Mouse (Mus musculus) NIH3T3 (cell line): ENCODE results near the gene Cdk2ap2.
A peak's percentile ranks its signal among the peaks of the same experiment; 100 is the strongest.
"Not testable (repeated sequence)": the region's sequence is repeated elsewhere in the genome, so short reads cannot be mapped to it uniquely, and the experiment has no call there.

ENCODE experiments used
- DNase-seq: peaks from one replicate; pipeline ENCODE4 v3.0.0-alpha.2; 2012; ENCODE audit warnings: low read depth

Cdk2ap2 gene

GRCm38 (mm10) chr19:4117006-4117405 lies 20.0 kb downstream of the Cdk2ap2 start:
- DNase-seq: no peak

DNA sequence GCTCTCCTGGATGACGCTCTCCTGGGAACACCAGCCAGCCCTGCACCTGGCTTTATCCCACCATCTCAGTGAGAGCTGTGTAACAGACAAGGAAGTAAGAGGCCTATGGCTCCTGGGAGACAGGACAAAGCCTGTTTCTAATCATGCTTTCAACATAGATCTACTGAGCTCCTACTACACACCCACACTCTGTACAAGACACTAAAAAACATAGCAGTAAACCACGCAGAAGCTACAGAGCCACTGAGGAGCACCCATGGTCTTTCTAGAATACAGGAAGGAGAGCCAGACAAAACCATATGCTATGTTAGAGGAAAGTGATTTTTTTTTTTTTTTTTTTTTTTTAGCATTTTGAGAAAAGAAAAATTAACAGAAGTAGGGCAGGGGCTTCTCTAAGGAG lies 21.4 kb downstream of the Cdk2ap2 start:
- no peak for DNase-seq

DNA sequence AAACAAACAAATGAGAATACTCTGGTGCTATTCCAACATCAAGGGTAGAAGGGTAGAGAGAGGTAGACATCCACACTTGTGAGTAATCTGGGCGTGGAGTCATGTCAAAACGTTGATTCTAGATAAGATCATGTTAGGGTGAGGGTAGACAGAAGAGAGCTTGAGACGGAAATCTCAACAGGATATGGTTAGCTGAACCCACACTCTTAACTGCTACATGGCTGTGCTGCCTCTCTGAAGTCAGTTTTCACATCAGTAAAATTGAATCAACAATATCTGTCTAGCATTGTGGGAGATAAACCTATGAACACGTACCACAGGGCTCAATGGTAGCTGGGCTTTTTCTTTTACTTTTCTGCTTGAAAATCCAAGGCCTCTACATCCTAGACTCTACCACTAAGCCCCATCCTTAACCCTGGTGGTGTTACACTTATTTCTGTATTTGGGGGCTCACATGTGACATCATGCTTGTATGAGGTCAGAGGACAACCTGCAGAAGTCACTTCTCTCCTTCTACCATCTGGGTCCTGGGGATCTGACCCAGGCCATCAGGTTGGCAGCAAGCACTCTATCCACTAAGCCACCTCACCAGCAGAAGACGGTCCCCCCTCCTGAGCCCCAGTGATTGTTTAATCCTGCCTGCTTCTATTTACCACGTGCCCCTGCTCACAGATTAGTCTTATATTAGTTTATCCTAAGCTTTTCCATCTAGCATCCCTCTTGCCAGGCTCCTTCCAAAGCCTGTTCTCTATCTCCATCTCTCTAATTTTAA lies 22.9 kb downstream of the Cdk2ap2 start:
- no peak for DNase-seq

DNA sequence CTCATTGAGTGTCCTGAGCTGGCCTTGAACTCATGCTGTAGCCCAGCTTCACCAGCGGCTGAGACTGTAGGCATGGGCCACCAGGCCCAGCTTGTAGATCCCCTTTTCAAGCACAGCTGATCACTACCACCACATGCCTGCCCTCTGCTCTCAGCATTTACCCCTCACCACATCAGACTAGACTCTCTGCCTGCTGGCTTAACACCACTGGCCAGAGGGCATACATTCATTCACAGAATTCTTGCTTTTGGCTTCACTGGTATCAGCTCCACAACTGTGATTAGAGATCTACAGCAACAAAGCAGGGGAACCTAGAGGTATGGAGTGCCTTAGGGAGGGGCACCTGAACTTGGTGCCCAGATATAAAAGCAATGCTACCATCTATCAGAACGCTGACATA lies 23.5 kb downstream of the Cdk2ap2 start:
- no peak for DNase-seq

DNA sequence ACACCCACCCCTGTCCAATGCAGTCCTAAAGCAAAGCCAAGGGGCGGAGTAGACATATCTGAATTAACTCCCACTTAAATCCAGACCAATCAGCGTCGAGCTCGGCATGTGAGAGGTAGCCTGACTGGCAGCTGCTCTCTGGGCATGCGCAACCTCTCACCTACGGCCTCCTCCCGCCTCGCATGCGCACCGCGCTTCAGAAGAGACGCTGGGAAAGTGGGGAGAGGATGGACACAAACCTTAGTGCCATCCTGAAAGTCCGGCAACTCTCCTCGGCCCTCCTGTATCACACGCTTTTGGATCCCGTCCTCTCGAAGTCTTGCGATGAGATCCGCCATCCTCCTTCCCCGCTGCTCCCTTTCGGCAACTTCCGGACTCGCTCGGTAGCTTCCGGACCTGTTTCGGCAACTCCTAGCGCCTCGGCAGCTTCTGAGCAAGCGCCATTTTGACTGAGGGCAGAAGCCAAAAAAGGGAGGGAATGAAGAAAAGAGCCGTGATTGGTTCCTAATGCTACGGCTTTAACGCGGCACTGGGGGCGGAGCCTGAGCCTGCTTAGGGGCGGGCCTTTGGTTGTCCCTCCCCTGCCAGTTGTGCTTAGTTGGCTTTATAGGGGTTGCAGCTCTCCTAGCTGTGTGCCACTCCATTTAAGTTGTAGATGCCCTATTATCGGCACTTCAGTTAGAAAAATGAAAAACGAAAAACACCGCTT lies 24.3 kb downstream of the Cdk2ap2 start:
- peak; percentile 99 for DNase-seq

DNA sequence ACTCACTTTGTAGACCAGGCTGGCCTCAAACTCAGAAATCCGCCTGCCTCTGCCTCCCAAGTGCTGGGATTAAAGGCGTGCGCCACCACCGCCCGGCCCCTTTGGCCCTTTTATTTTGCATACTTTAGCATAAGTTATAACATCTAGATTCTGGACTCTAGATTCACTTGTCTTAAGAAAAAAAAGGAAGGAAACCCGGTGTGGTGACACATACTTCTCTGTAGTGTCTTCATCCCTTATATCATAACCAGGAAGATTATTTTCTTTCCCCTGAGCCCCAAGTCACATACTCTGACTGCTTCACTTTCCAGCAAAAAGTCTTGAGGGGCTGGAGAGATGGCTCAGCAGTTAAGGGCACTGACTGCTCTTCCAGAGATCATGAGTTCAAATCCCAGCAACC lies 24.9 kb downstream of the Cdk2ap2 start:
- DNase-seq: not testable (repeated sequence)

DNA sequence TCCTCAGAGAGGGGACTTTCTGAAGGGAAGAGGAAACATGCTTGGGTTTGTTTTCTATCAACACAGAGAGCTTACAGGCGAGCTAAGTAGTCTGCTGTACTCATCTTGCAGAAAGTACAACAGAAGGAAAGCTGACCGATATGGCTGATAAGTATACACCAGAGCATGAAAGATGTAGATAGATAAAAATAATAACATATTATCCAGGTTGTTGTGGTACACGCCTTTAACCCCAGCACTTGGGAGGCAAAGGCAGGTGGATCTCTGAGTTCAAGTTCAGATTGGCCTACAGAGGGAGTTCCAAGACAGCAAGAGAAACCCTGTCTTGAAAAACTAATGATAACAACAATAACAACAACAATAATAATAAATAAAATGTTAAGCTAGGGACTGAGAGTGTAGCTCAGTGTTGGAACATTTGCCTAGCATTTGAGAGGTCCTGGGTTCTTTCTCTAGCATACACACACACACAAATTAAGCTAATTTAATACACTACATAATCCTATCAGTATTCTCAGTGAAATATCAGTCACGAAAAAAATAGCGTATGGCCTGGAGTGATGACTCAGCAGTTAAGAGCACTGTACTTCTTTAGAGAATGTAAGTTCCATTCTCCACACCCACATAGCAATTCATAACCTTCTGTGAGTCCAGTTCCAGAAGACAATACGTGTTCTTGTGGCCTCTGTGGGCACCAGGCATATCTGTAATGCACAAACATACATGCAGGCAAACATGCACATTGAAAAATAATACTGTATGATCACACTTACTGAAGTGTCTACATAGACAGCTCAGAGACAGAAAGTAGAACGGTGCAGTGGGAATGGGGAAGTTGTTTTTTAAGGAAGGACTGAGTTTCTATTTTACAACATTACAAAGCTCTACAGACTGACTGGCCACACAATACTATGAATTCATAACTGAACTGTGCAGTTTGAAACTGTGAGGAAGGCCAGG lies 25.7 kb downstream of the Cdk2ap2 start:
- peak; percentile 46 for DNase-seq

DNA sequence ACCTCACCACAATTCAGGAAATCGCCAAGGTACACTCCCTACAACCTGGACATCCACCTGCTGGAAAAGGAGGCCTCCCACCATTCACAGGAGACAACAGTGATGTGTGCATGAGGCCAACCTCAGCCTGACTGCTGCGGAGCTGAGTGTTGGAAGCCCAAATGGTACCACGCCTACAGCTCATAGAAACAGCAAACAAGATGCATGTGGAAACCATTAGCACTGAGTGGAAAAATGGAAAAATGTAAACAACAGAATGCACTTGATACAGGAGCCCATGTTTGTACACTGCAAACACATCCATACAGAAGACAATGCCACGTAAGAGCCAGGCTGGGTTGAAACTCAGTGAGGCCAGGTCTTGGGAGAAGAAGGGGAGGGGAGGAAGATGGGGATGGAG lies 27.4 kb downstream of the Cdk2ap2 start:
- peak; percentile 52 for DNase-seq

GRCm38 (mm10) chr19:4125268-4125667 lies 28.3 kb downstream of the Cdk2ap2 start:
- DNase-seq: peak; percentile 60

DNA sequence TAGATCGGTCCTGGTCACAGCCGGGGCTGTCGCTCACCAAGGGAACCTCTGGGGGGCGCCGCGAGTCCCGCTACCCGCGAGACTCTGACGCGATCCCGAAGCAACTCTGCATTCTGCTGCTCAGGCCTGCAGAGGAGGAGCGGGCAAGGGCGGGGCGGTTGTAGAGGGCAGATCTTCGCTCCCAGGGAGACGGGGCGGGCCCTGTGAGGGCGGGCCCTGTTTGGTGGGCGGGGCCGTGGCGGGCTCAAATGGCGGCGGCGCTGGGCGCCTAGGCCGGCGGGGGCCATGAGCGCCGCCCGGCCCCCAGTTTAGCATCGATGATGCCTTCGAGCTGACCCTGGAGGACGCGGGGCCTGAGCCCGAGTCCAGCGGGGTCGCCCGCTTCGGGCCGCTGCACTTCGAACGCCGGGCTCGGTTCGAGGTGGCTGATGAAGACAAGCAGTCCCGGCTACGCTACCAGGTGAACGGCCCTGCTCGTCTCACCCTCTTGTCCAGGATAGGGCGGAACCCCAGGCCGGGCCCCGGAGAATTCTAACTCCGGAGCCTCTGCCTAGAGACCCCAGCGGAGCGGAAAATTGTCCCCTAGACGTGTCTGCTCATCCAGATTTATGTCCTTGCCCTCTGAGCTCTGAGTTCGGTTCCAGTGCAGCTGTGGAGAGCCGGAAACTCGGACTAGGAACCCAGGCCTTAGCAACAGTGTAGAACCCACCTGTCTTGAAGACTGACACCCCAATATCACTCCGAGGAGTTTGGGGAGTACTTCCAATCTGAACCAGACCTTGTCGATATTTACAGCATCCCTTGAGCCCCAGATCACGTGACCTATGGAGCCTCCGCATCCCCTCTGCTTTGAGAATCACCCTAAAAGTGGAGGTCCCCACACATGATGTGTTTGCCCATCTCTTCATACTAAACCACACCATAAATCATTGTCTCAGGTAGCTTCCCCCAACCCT lies 29.0 kb downstream of the Cdk2ap2 start, which contains the start of gene Aip:
Aip (minus strand) TSS at position 118 of the 956 bp plus-strand sequence.
- DNase-seq: peak; percentile 99

DNA sequence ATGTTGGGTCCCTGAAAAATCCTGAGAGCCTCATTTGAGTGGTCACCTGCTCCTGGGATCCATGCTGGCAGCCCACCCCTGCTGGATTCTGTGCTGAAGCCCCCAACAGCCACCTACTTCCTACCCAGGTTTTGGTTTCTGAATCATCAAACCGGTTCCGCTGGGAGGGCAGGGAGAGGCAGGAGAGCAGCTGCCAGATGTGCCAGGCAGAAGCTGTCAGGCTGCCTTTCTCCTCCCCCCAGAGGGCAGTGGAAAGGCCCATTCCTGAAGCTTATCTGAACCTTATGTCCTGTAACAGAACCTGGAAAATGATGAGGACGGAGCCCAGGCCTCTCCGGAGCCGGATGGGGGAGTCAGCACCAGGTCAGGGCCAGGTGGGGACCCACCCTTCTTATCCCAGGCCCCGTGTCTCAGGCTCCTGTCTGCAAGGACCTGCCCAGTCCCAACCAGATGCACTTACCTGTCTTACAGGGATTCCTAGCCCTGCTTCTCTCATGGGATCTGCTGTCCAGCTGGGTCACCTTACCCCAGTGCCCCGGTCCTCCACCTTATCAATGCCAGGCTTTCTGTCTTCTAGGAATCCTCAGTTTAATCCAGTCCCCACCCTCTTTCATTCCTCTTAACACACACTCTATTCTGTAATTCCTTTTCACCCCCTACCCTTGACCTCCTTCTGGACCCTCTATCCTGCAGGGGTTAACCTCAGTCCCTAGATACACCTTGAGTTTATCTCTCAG lies 29.9 kb downstream of the Cdk2ap2 start:
- peak; percentile 65 for DNase-seq

DNA sequence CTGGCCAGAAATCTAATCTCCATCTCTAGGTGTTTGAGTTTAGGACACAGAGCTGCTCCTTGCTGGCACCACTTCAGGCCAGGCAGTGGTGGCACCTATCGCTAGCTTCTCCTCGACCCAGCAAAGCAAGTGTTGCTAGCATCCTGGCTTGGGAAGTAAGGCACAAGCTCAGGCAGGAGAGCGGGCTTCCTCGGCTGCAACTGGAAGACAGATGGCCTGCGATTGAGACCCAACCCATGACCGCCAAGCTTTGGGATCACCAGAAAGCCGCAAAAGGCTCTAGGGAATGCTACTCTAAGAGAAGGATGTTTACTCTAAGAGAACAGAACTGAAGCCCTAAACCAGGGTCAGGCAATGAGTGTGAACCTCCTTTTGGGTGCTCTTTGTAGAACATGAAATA lies 32.5 kb downstream of the Cdk2ap2 start:
- no peak for DNase-seq

- no peak for DNase-seq
Measured at GRCm38 (mm10) chr19:4130106-4130505, 33.1 kb downstream of the Cdk2ap2 start.

- no peak for DNase-seq
Measured at GRCm38 (mm10) chr19:4131075-4131474, 34.1 kb downstream of the Cdk2ap2 start.

GRCm38 (mm10) chr19:4131768-4132167 lies 34.8 kb downstream of the Cdk2ap2 start:
- no peak for DNase-seq

DNA sequence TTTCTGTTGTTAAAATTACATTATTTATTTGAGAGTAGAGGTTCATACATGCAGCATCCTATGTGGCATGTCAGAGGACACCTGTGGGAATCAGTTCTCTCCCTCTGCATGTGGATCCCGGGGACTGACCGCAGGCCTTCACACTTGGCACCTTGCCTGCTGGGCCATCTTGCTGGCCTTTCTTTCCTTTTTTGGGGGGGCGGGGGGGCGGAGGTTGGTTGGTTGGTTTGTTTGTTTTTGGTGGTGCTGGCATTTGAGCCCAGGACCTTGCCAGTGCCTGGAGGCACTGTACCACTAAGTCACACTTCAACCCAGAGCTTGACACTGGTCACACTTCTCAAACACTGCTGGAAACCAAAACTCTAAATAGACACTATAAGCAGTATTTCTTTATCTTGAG lies 37.4 kb downstream of the Cdk2ap2 start:
- no peak for DNase-seq

DNA sequence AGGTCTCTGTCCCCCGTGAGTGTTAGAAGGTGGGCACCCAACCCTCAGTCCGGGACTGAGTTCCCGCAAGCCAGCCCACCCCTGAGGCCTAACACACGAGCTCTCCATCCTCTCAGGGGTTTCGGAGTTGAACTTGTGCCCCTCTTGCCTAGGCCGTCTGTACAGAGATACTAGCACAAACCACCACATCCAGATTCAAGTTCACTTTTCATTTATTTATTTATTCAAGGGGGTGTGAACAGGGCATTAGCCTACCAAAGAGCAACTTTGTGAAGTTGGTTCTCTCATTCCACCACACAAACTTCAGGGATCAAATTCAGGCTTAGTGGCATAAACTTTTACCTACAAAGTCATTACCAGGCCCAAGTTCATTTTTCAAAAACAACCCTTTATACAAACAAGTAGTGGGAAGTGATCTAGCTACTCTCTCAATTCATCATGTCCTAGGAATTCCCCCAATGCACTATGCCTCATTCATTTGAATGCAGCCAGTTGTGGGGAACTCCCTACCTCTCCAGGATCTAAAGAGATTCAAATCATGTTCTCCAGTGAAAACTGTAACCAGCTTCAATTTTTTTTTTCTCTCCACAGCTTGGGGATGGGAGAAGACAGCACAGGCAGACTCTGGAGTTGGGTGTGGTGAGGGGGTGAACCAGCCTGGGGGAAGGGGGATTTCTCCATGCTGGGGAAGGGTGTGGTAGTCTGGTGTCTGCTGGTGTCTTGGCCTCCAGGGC lies 38.4 kb downstream of the Cdk2ap2 start:
- peak; percentile 36 for DNase-seq

DNA sequence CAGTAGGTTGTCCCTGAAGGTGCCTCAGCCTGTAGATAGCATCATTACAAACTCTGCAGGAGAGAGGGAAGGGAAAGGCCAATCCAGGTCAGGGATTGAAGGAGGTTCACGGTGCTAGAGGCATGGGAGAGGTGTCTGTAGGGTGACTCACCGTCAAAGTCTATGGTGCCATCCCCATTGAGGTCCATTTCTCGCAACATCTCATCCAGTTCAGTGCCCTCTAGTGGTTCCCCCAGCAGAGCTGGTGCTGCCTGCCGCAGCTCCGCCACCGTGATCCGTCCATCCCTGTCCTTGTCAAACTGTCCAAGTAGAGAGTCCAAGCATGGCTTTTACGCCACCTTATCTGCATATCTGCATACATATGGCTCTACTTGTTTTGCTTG lies 39.0 kb downstream of the Cdk2ap2 start:
- peak; percentile 59 for DNase-seq

DNA sequence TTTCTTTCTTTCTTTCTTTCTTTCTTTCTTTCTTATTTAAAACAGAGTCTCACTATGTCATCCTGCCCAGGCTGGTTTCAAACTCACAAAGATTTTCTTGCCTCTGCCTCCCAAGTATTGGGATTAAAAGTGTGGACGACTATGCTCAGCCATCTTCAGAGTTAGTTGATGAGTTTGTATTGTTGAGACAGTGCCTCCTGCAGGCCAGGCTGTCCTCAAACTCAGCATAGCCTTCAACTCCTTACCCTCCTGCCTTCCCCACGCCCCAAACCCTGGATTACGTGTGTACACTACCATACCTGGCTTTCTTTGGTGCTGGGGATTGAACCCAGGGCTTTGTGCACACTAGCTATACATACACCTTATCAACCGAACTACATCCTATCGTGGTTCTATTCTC lies 39.5 kb downstream of the Cdk2ap2 start:
- DNase-seq: peak; percentile 48

DNA sequence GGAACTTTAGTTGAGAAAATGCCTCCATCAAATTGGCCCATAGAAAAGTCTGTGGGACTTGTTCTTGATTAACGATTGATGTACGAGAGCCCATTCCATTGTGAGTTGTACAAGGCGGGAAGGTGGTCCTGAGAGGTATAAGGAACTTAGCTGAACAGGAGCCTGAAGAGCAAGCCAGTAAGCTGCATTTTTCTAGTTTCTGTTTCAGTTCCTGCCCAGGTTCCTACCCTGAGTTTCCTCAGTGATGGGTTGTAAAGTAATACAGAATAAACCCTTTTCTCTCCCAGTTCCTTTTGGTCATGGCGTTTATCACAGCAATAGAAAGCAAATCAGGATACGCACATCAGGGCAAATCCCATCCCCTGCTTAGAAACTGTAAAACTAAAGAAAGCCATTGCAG lies 40.9 kb downstream of the Cdk2ap2 start:
- DNase-seq: no peak
